Mouse (Mus musculus): ENCODE data around the gene Slc43a2.

The Slc43a2 gene

DNA sequence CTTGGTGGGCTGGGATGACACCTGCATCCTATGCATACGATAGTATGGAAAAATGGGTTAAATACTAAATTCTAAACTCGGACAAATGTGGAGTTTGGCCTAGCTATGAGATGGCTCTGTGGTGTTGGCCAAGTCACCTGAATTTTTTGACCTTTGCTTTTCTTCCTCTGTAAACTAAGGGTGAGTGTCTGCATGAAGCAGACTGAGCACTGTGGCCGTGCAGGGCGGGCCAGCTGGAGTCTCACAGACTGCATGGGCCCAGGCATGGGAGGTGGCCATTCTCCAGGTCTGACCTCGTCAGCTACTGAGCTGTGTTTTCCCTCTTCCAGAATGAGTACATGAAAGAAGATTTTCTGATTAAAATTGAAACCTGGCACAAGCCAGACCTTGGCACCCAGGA is 77.3 kb downstream of the Slc43a2 start:
- DNase-seq (ENCODE audit: extremely low spot score) = no peak

DNA sequence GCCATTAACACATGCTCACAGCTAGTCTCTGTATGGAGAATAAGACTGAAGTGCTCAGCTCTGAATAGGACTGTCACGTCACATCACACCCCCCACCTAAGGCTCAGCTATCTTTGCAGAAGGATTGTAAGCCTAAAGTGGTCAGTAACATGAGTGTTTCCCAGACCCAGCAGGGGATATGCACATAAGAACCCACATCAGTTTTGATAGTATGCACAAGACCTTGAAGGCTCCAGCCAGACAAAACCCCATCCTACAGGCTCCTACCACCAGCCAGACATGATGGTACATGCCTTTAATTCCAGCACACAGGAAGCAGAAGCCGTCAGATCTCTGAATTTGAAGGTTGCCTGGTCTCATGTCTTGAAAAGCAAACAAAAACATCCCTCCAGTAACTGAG is 78.5 kb downstream of the Slc43a2 start:
- DNase-seq (ENCODE audit: extremely low spot score) = no peak

DNA sequence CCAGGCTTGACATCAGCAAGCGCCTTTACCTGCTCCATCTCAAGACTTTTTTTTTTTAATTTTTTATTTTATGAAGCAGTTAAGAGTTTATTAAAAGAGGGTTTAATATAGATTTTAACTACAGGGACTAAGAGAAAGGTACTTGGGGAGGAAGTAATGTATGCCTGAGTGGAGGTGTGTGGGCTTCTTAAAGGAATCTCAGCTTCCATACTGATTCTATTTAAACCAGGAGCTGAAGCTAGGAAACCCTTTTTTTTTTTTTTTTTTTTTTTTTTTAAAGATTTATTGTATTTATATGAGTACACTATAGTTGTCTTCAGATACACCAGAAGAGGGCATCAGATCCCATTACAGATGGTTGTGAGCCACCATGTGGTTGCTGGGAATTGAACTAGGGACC is 83.3 kb downstream of the Slc43a2 start:
- DNase-seq (ENCODE audit: extremely low spot score) = no peak

GRCm38 (mm10) chr11:75615556-75615955 is 84.1 kb downstream of the Slc43a2 start:
- DNase-seq (ENCODE audit: extremely low spot score) = no peak

GRCm38 (mm10) chr11:75619133-75619532 is 87.6 kb downstream of the Slc43a2 start:
- DNase-seq (ENCODE audit: extremely low spot score) = peak; percentile 14

- no peak for DNase-seq (ENCODE audit: extremely low spot score)
Measured at GRCm38 (mm10) chr11:75620136-75620780, 88.8 kb downstream of the Slc43a2 start.

GRCm38 (mm10) chr11:75621426-75621825 is 89.9 kb downstream of the Slc43a2 start:
- DNase-seq (ENCODE audit: extremely low spot score) = no peak

- DNase-seq (ENCODE audit: extremely low spot score) = no peak
Measured at GRCm38 (mm10) chr11:75622588-75623329, 91.3 kb downstream of the Slc43a2 start.

DNA sequence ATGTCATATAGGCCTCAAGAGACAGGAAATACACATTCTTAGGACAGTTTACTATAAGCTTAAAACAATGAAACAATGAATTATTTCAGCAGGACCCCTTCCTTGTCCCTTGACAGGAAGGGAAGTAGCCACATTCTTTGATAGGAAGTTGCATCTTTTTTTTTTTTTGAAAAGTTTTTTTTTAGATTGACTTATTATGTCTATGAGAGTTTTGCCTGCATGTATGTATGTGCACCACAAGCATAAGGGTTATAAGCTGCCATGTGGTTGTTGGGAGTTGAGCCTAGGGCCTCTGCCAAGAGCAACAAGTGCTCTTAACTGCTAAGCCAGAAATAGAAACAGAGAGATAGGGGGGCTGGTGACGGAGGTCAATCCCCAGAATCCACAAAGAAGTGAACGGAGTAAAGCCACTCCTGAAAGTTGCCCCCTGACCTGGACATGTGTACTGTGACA is 92.6 kb downstream of the Slc43a2 start:
- no peak for DNase-seq (ENCODE audit: extremely low spot score)

- no peak for DNase-seq (ENCODE audit: extremely low spot score)
Measured at GRCm38 (mm10) chr11:75625820-75626219, 94.3 kb downstream of the Slc43a2 start.
